Mouse (Mus musculus): ENCODE measurements around the gene Lrrc30. TPM values are rescaled to one million over a fixed set of nuclear protein-coding genes. Genes with fewer than 3 reads are reported as not detected.

Gene Lrrc30
- polyA plus RNA-seq, 1 experiment from 2014 or later: not detected

DNA sequence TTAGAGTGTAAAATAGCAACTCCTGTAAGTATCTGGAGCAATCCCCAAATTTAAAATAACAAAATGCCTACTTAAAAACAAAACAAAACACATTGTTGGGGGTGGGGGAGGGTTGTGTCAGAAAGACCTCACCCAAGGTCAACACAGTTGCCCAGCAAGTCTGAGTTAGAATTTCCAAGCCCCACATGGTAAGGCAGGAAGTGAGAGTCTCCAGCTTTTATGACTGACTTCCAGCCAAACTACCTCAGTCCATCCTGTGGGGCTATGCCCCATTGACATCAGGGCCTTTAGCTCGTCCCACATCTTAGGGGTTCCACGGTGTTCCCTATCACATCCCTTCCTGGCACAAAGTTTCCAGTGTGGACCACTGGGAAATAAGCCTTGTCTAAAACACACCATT is 4.4 kb upstream of the Lrrc30 start:
- DNase-seq (ENCODE audit: low spot score) (no peak), ATAC-seq (ENCODE audit: low FRiP score) (no peak)
- Histone ChIP-seq H3K27ac (no peak overlapping the region), H3K27me3 (ENCODE audit: control insufficient read depth, insufficient read depth, low read length) (no peaks in the 10 kb centered on the region), H3K4me3 (replicated peaks; ENCODE audit: low read length) (no peak overlapping the region), H3K4me1 (replicated peaks; ENCODE audit: control insufficient read depth, insufficient read depth, low read length) (no peaks in the 10 kb centered on the region), H3K4me2 (replicated peaks) (no peak overlapping the region), H3K9ac (no peak overlapping the region), H3K9me3 (ENCODE audit: control insufficient read depth, low read length) (no peaks in the 10 kb centered on the region), H3K36me3 (replicated peaks; ENCODE audit: control insufficient read depth, insufficient read depth) (no peaks in the 10 kb centered on the region)
- 96% methylated on average over 2 of the region's 2 CpGs for WGBS

DNA sequence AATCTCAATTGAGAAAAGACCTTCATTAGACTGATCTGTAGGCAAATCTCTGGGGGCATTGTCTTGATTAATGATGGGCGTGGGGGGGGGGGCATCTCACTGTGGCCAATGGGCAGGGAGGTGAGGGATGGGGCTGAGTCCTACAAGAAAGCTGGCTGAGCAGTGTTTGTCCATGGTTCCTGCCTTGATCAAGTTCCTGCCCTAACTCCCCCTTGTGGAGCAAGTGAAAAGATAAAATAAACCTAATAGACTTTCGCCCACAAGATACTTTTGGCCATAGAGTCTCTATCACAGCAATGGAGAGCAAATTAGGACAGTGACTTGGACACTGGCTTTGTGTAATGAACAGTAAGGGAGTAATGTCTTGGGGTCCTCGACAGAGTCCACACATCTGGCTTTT is 3.8 kb upstream of the Lrrc30 start:
- H3K9ac ChIP-seq: no peak overlapping the region
- no peak for DNase-seq (ENCODE audit: low spot score)
- H3K36me3 ChIP-seq (replicated peaks; ENCODE audit: control insufficient read depth, insufficient read depth): no peaks in the 10 kb centered on the region
- no peaks in the 10 kb centered on the region for H3K27me3 ChIP-seq (ENCODE audit: control insufficient read depth, insufficient read depth, low read length)
- no peaks in the 10 kb centered on the region for H3K4me1 ChIP-seq (replicated peaks; ENCODE audit: control insufficient read depth, insufficient read depth, low read length)
- H3K4me2 ChIP-seq (replicated peaks): no peak overlapping the region
- H3K27ac ChIP-seq: no peak overlapping the region
- ATAC-seq (ENCODE audit: low FRiP score): no peak
- H3K9me3 ChIP-seq (ENCODE audit: control insufficient read depth, low read length): no peaks in the 10 kb centered on the region
- WGBS: 76% methylated on average over 3 of the region's 3 CpGs
- H3K4me3 ChIP-seq (replicated peaks; ENCODE audit: low read length): no peak overlapping the region

DNA sequence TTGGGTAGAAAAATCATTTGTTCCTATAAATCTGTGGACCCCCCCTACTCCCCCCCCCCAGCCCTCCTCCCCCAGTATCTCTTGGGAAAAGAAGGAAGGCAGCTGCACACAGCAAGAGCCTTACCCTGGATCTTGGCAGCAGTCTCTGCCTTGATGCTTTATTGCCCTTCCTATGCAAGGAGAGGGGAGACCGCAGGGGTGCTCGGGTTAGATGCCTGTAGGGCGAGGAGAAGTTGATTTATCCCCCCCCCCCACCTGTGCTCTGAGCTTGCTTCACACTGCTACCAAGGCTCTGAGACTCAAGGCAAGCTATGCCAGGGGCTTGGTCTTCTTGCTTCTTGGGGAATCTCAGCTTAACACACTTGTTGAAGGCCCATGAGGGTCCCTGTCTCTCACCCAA is 2.8 kb downstream of the Lrrc30 start:
- no peaks in the 10 kb centered on the region for H3K36me3 ChIP-seq (replicated peaks; ENCODE audit: control insufficient read depth, insufficient read depth)
- no peaks in the 10 kb centered on the region for H3K9me3 ChIP-seq (ENCODE audit: control insufficient read depth, low read length)
- H3K4me2 ChIP-seq (replicated peaks): no peak overlapping the region
- no peaks in the 10 kb centered on the region for H3K4me1 ChIP-seq (replicated peaks; ENCODE audit: control insufficient read depth, insufficient read depth, low read length)
- 71% methylated on average over 3 of the region's 3 CpGs for WGBS
- H3K27me3 ChIP-seq (ENCODE audit: control insufficient read depth, insufficient read depth, low read length): no peaks in the 10 kb centered on the region
- no peak overlapping the region for H3K9ac ChIP-seq
- no peak overlapping the region for H3K27ac ChIP-seq
- DNase-seq (ENCODE audit: low spot score): no peak
- no peak for ATAC-seq (ENCODE audit: low FRiP score)
- H3K4me3 ChIP-seq (replicated peaks; ENCODE audit: low read length): no peak overlapping the region

DNA sequence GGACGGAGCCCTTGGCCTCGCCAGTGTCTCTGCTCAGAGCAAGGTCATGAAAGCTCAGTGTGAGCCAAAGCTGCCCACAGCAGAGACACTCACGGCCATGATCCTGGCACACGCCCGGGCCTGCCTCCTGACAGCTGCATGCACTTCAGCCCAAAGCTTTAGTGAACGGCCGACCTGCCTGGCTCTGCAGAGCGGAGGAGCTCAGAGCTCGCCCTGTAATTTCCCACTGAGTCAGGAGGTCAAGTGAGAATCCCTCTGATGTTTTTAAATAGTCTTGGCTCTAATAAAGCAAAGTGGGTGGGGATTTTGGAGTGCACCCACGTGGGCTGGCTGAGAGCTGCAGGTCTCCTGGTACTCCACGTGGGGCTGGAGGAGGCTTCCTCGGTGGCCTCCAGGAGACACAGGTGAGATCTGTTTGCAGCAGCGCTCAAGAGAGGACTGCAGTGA is 3.3 kb downstream of the Lrrc30 start:
- DNase-seq (ENCODE audit: low spot score) (no peak), ATAC-seq (ENCODE audit: low FRiP score) (no peak; the same call in 1 of the 2 replicates)
- Histone ChIP-seq H3K27ac (no peak overlapping the region), H3K4me2 (replicated peaks) (no peak overlapping the region), H3K4me1 (replicated peaks; ENCODE audit: control insufficient read depth, insufficient read depth, low read length) (no peaks in the 10 kb centered on the region), H3K9me3 (ENCODE audit: control insufficient read depth, low read length) (no peaks in the 10 kb centered on the region), H3K27me3 (ENCODE audit: control insufficient read depth, insufficient read depth, low read length) (no peaks in the 10 kb centered on the region), H3K9ac (no peak overlapping the region), H3K4me3 (replicated peaks; ENCODE audit: low read length) (no peak overlapping the region), H3K36me3 (replicated peaks; ENCODE audit: control insufficient read depth, insufficient read depth) (no peaks in the 10 kb centered on the region)
- 50% methylated on average over 13 of the region's 13 CpGs for WGBS

DNA sequence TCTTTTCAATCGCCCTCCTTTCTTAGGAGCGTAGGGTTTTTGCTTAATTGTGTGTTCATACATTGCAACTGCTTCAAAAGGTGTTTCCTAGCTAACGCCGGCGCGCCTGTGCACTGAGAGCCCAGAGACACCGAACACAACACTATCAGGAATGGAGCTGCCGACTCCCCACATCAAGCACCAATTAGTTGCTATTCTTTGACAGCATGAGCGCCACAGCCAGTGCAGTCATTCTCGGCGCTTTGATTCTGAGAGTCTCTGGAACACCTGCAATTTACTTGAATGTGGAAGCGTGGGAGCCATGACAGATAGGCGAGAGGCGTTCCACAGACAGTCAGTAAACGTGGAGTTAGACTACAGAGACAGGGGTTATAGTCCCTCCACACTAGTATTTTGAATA is 4.0 kb downstream of the Lrrc30 start:
- H3K4me3 ChIP-seq (replicated peaks; ENCODE audit: low read length): no peak overlapping the region
- no peaks in the 10 kb centered on the region for H3K27me3 ChIP-seq (ENCODE audit: control insufficient read depth, insufficient read depth, low read length)
- H3K4me1 ChIP-seq (replicated peaks; ENCODE audit: control insufficient read depth, insufficient read depth, low read length): no peaks in the 10 kb centered on the region
- ATAC-seq (ENCODE audit: low FRiP score) (no peak), DNase-seq (ENCODE audit: low spot score) (no peak)
- 88% methylated on average over 15 of the region's 15 CpGs for WGBS
- H3K27ac ChIP-seq: no peak overlapping the region
- no peak overlapping the region for H3K4me2 ChIP-seq (replicated peaks)
- no peak overlapping the region for H3K9ac ChIP-seq
- no peaks in the 10 kb centered on the region for H3K36me3 ChIP-seq (replicated peaks; ENCODE audit: control insufficient read depth, insufficient read depth)
- H3K9me3 ChIP-seq (ENCODE audit: control insufficient read depth, low read length): no peaks in the 10 kb centered on the region

DNA sequence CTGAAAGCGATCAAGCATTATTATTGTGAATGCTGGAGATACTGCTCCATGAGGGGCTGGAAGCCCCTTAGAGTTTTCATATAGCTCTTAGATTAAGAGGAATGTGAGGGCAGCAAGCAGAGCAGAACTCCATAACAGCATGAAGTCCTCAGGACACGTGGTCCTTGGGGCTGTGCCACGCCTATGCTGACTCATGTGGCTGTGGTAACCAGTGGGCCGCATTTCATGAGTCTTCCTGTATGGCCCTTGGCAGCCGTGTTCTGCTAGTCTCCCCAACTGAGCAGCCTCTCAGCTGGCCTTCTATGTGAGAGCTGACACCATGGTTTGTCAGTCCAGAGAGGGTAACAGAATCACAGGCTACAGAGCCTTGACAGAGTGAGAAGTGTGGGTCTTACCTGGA is 7.1 kb downstream of the Lrrc30 start:
- Histone ChIP-seq H3K36me3 (replicated peaks; ENCODE audit: control insufficient read depth, insufficient read depth) (no peaks in the 10 kb centered on the region), H3K9me3 (ENCODE audit: control insufficient read depth, low read length) (no peaks in the 10 kb centered on the region), H3K27ac (no peak overlapping the region), H3K4me3 (replicated peaks; ENCODE audit: low read length) (no peak overlapping the region), H3K9ac (no peak overlapping the region), H3K4me1 (replicated peaks; ENCODE audit: control insufficient read depth, insufficient read depth, low read length) (no peaks in the 10 kb centered on the region), H3K4me2 (replicated peaks) (no peak overlapping the region), H3K27me3 (ENCODE audit: control insufficient read depth, insufficient read depth, low read length) (no peaks in the 10 kb centered on the region)
- WGBS: 79% methylated on average over 5 of the region's 5 CpGs
- ATAC-seq (ENCODE audit: low FRiP score) (no peak), DNase-seq (ENCODE audit: low spot score) (no peak)

DNA sequence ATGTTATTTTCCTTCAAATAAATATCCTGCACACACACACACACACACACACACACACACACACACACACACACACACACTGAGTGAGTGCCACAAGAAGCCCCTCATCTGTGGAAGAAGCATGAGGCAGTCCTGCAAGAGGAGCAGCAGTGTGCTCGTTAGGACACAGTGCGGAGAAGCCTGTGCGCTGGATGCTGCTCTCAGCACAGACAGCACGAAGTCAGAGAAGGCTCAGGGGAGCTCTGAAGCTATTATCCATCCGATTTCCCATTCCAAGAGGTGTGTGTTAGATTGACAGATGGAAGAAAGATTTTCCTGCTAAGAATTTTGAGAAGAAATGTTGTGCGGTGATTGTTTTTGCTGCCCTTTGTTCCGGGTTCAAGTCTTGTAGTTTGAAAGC is 13.5 kb downstream of the Lrrc30 start:
- Histone ChIP-seq H3K27ac (no peak overlapping the region), H3K4me1 (replicated peaks; ENCODE audit: control insufficient read depth, insufficient read depth, low read length) (no peaks in the 10 kb centered on the region), H3K4me2 (replicated peaks) (no peak overlapping the region), H3K9me3 (ENCODE audit: control insufficient read depth, low read length) (no peaks in the 10 kb centered on the region), H3K27me3 (ENCODE audit: control insufficient read depth, insufficient read depth, low read length) (no peaks in the 10 kb centered on the region), H3K4me3 (replicated peaks; ENCODE audit: low read length) (no peak overlapping the region), H3K36me3 (replicated peaks; ENCODE audit: control insufficient read depth, insufficient read depth) (no peaks in the 10 kb centered on the region), H3K9ac (no peak overlapping the region)
- ATAC-seq (ENCODE audit: low FRiP score) (no peak), DNase-seq (ENCODE audit: low spot score) (no peak)
- WGBS: 47% methylated on average over 7 of the region's 7 CpGs

DNA sequence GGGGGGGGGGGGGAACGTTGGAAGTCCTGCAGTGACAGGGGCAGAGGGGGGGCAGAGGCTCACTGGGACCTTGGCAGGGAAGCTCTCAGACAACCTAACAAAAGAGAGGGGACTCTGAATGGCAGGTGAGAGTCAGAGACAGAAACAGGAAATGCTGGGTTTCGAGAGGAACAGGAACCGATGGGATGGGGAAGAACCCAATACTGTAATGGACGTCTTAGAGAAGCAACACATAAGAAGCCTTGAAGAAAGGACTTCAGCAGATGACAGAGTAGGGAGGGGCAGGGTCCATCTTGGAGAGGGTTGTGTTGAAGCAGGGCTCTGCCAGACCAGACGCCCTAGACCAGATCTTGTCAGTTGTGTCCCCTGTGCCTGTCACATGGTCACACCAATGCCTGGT is 18.1 kb downstream of the Lrrc30 start:
- Histone ChIP-seq H3K9ac (no peak overlapping the region), H3K9me3 (ENCODE audit: control insufficient read depth, low read length) (no peaks in the 10 kb centered on the region), H3K27ac (no peak overlapping the region), H3K27me3 (ENCODE audit: control insufficient read depth, insufficient read depth, low read length) (no peaks in the 10 kb centered on the region), H3K4me1 (replicated peaks; ENCODE audit: control insufficient read depth, insufficient read depth, low read length) (no peaks in the 10 kb centered on the region), H3K4me2 (replicated peaks) (no peak overlapping the region), H3K4me3 (replicated peaks; ENCODE audit: low read length) (no peak overlapping the region), H3K36me3 (replicated peaks; ENCODE audit: control insufficient read depth, insufficient read depth) (no peaks in the 10 kb centered on the region)
- WGBS: 81% methylated on average over 5 of the region's 5 CpGs
- no peak for DNase-seq (ENCODE audit: low spot score)
- no peak for ATAC-seq (ENCODE audit: low FRiP score)

DNA sequence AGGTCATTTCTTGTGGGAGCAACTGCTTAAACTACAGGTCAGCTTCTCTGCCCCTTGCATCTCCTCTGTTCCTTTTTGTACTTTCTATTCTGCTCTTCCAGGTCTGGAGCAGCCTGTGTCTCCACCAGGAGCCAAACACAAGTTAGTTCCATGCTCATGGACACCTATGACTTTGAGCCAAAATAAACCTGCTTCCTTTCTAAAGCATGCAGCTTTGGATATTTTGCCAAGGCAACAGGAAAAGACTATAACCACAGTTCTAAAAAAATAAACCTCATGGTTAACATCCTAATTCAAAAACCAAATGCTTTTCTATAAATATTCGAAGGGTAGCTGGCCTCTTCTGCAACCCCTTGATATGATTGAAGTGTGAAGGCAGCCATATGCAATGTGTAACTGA is 19.9 kb downstream of the Lrrc30 start:
- Histone ChIP-seq H3K9ac (no peak overlapping the region), H3K4me3 (replicated peaks; ENCODE audit: low read length) (no peak overlapping the region), H3K27ac (no peak overlapping the region), H3K4me1 (replicated peaks; ENCODE audit: control insufficient read depth, insufficient read depth, low read length) (no peaks in the 10 kb centered on the region), H3K9me3 (ENCODE audit: control insufficient read depth, low read length) (no peaks in the 10 kb centered on the region), H3K36me3 (replicated peaks; ENCODE audit: control insufficient read depth, insufficient read depth) (no peaks in the 10 kb centered on the region), H3K4me2 (replicated peaks) (no peak overlapping the region), H3K27me3 (ENCODE audit: control insufficient read depth, insufficient read depth, low read length) (no peaks in the 10 kb centered on the region)
- DNase-seq (ENCODE audit: low spot score) (no peak), ATAC-seq (ENCODE audit: low FRiP score) (no peak)
- WGBS: 86% methylated on average over 1 of the region's 1 CpGs

DNA sequence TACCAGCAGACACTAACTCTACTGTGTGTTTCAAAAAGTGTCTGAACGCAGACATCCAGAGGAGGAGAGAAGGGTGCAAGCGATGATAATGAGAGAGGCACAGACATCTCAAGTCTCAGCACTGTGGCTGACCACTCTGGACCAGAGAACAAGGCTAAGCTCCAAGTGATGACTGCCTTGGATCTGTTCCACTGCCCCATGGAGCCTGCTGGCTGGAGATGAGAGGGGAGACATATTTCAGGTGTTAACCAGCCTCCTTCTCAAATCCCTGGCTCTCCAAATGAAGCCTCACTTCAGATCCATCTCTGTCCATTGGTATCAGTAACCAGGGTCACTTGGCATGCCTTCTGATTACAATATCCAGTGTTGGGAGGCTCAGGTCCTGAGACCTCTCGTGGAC is 20.4 kb downstream of the Lrrc30 start:
- H3K27ac ChIP-seq: no peak overlapping the region
- no peaks in the 10 kb centered on the region for H3K27me3 ChIP-seq (ENCODE audit: control insufficient read depth, insufficient read depth, low read length)
- DNase-seq (ENCODE audit: low spot score): no peak
- ATAC-seq (ENCODE audit: low FRiP score): no peak
- no peaks in the 10 kb centered on the region for H3K9me3 ChIP-seq (ENCODE audit: control insufficient read depth, low read length)
- H3K36me3 ChIP-seq (replicated peaks; ENCODE audit: control insufficient read depth, insufficient read depth): no peaks in the 10 kb centered on the region
- no peak overlapping the region for H3K9ac ChIP-seq
- WGBS: 94% methylated on average over 3 of the region's 3 CpGs
- no peak overlapping the region for H3K4me2 ChIP-seq (replicated peaks)
- H3K4me3 ChIP-seq (replicated peaks; ENCODE audit: low read length): no peak overlapping the region
- no peaks in the 10 kb centered on the region for H3K4me1 ChIP-seq (replicated peaks; ENCODE audit: control insufficient read depth, insufficient read depth, low read length)
